Mouse (Mus musculus): Measurements from ENCODE around the gene 6430548M08Rik. TPM values are rescaled to one million over a fixed set of nuclear protein-coding genes. Genes with fewer than 3 reads are reported as not detected.

6430548M08Rik gene
- polyA plus RNA-seq, 1 experiment from 2014 or later = 25.6 TPM

DNA sequence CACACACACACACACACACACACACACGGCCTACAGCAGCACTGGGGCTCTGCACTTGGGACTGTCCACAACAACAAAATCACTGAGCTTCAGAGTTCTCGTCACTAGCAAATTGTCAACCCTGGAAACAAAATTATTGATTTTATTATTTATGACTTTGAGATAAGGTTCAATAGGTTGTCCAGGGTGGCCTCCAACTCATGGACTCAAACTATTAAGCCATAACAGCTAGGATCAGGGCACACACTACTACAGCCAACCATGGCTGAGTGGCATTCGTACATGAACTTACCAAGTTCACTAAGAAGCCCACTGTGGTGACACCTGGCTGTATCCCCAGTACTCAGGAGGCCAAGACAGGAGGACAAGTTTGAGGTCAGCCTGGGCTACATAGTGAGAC, 20.8 kb upstream of the 6430548M08Rik start:
- H3K4me3 ChIP-seq (ENCODE audit: inconsistent target) = no peak overlapping the region
- WGBS (ENCODE audit: missing documents) = 100% methylated on average over 2 of the region's 3 CpGs
- peaks cover 51% of the 10 kb centered on the region for H3K79me2 ChIP-seq (ENCODE audit: inconsistent target)
- no peak overlapping the region for H3K27ac ChIP-seq
- H3K36me3 ChIP-seq (ENCODE audit: inconsistent target) = peaks cover 39% of the 10 kb centered on the region

DNA sequence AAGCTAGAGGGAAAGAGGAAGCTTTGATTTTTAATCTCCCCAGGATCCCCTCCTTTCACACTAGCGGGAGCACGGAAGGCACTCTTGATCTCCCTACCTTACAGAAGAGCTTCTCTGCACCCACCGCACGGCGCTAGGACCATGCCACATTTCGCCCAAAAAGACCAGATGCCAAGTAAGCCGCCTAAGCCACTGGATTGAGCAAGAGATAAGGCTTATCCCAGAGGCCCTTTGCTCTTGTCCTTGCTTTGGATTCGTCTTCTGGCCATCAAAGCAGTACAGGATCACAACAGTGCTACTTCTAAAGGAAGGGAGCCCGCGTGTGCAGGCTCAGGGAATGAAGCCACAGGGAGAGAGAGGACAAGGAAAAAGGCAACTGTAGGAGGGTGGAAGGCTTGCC, 19.2 kb upstream of the 6430548M08Rik start:
- H3K36me3 ChIP-seq (ENCODE audit: inconsistent target) = peaks cover 33% of the 10 kb centered on the region; the same call in 1 of the 2 replicates
- WGBS (ENCODE audit: missing documents) = 82% methylated on average over 10 of the region's 10 CpGs
- H3K4me3 ChIP-seq (ENCODE audit: inconsistent target) = no peak overlapping the region
- H3K27ac ChIP-seq = no peak overlapping the region
- peaks cover 68% of the 10 kb centered on the region for H3K79me2 ChIP-seq (ENCODE audit: inconsistent target)

DNA sequence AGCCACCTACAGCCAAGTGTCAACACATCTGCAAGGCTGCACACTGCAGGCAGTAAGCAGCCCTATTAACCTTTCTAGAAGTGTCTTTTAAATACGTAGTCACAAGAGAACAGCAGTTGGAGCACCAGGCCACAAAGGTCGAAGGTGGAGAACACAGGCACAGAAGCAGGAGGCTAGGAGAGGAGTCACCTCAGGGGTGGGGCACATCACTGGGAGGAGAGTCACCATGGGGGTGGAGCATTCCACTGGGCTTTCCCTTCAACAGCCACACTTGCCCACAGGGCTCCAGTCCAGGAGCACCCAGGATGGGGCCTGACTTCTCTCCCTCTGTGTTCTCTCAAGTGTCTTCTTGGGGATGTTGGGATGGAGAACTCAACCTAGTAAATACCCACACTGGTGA, 17.5 kb upstream of the 6430548M08Rik start:
- Histone ChIP-seq H3K79me2 (ENCODE audit: inconsistent target) (peaks cover 80% of the 10 kb centered on the region), H3K27ac (no peak overlapping the region), H3K4me3 (ENCODE audit: inconsistent target) (no peak overlapping the region), H3K36me3 (ENCODE audit: inconsistent target) (peaks cover 18% of the 10 kb centered on the region; the same call in 1 of the 2 replicates)
- 81% methylated on average over 2 of the region's 2 CpGs for WGBS (ENCODE audit: missing documents)

DNA sequence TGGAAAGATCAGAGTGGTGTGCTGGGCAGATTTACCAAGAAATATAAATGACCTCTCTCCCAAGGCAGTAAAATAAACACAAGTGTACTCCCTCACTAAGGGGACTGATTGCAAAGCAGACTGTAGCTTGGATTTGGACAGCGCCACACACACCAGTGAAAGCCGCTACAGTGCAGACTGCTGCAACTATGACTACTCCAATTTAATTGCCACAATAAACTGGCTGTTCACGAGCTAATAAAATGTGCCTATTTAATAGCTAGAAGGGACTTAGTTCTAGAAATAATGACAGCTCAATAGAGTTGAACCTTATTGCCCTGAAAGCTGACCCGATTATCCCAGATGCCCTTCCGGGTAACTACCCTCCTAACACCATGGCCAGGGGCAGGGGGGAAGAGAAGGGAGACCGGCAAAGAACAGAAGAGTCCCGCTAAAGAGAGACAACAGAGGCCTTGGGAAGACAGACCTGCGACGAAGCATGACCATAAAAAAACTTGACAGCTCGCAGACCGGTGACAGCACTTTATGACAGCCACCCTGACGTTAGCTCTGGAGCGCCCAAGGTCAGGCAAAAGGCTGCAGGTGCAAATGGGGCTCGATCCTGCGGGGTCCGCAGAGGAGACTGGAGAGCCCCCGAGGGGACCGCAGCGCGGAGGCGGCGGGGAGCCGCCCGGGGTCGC, 13.4 kb upstream of the 6430548M08Rik start:
- Histone ChIP-seq H3K79me2 (ENCODE audit: inconsistent target) (peaks cover 94% of the 10 kb centered on the region), H3K27ac (no peak overlapping the region), H3K4me3 (ENCODE audit: inconsistent target) (peak overlapping the region; percentile 73), H3K36me3 (ENCODE audit: inconsistent target) (no peaks in the 10 kb centered on the region)
- 8% methylated on average over 20 of the region's 25 CpGs for WGBS (ENCODE audit: missing documents)

DNA sequence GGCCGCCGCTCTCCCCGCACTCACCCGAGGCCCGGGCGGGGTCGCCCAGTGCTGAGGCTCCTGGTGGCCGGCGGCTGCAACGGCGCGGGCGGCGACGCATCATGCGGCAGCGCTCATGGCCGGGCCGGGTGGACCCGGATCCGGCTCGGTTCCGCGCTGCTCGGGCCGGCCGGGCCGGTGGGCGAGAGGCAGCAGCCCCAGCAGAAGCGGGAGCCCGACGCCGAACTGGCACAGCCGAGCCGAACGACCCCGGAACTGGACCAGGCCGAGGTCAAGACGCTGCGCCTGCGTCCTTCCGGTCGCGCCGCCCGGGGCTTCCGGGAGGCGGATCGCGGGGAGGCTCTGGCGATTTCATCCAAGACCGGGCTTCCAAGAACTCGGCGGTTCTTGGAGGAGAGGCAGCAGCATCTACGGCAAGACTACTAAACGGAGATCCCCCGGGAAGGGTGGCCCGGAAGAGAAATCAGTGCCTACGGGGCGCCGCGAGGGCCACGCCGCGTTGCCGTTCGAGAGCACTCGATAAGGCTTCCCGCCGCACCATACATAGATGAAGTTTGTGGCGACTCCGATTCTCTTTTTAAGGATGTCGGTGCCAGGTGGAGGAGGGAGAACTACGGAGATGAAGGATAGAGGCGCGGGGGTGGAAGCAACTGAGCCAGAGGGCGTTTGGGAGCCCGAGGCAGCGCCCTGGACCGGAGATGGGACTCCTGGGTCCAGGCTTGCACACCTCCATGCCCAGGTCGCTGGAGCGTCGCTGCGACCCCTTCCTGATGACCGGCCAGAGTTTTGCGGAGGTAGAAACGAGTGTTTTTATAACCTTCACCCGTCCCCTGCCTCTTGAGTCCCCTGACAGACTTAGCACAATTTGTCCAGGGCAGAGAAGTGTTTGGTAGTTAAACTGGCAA, 12.6 kb upstream of the 6430548M08Rik start, which contains the start of gene Zdhhc7:
Gene Zdhhc7, minus strand, starts transcription at position 415 of the 905 bp plus-strand sequence.
- WGBS (ENCODE audit: missing documents) = under 1% methylated on average over 88 of the region's 88 CpGs
- peak within 1 kb of the TSS; percentile 81 for H3K27ac ChIP-seq
- H3K4me3 ChIP-seq (ENCODE audit: inconsistent target) = peak within 1 kb of the TSS; percentile 88

DNA sequence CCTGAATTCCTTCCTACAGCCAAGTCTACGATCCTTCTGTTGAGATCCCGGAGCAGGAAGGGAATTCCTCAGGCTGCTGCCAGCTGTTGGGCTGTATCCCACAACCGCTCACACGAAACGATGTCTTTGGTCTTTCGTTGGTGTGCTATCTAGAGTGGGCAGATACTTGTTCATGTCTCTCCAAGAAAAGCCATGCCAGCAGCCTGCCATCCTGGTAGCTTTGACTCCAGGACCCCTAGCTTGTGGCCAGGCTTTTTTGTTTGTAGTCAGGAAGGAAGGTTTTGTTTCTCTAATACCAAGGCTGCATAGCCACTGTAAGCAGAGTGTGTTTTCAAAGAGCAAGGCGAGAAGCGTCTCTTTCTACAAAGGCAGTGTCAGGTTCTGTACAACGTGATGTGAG, 10.0 kb upstream of the 6430548M08Rik start:
- Histone ChIP-seq H3K27ac (no peak overlapping the region), H3K4me3 (ENCODE audit: inconsistent target) (no peak overlapping the region), H3K79me2 (ENCODE audit: inconsistent target) (peaks cover 75% of the 10 kb centered on the region), H3K36me3 (ENCODE audit: inconsistent target) (no peaks in the 10 kb centered on the region)
- 93% methylated on average over 9 of the region's 9 CpGs for WGBS (ENCODE audit: missing documents)

More for the DNA sequence above, 12.6 kb upstream of the 6430548M08Rik start, which contains the start of gene Zdhhc7:
- H3K79me2 ChIP-seq (ENCODE audit: inconsistent target) = peaks cover 94% of the 10 kb centered on the region
- H3K36me3 ChIP-seq (ENCODE audit: inconsistent target) = no peaks in the 10 kb centered on the region

DNA sequence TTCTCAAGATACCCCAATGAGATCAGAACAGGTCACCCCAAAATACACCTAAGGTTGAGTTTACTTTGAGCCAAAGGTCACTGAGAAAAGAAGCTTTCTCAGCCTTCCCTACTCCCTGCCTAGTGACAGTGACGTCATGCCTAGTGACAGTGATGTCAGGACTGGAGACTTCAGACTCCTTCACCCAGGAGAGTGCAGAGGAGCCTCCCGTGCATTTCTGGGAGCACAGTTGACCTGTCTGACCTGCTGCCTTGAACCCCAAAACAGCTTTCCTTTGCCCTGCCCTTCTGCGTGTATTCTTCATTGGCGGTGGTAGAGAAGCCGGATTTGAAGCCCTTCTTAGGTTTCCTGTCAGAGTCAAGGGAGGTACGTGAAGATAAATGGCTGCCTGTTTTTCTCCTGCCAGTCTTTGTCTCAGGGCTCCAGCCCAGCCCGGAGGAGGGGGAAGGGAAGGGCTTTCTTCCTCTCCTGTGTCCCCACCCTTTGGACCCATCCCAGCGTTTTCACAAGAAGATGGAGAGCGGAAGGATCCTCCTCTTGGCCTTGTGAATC, 9.2 kb upstream of the 6430548M08Rik start:
- Histone ChIP-seq H3K27ac (no peak overlapping the region), H3K36me3 (ENCODE audit: inconsistent target) (no peaks in the 10 kb centered on the region), H3K4me3 (ENCODE audit: inconsistent target) (no peak overlapping the region), H3K79me2 (ENCODE audit: inconsistent target) (peaks cover 66% of the 10 kb centered on the region)
- 70% methylated on average over 9 of the region's 9 CpGs for WGBS (ENCODE audit: missing documents)

DNA sequence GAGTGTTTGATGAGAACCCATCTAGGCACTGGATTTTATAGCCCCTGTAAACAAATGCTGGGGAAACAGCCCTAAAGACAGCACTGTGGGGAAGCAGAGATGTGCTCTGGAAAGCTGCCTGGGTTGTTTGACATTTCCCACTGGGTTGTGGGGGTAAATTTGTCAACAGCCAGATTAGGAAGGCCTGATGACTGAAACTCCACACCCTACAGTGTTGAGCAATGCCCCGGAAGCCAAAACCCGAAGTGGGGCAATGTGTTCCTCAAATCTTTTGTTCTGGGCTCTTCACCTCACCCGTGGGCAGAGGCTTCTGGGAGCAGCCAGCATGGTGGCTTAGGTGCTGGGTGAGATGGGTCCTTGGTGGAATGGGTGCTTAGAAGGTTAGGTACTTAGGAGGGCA, 4.8 kb upstream of the 6430548M08Rik start:
- H3K4me3 ChIP-seq (ENCODE audit: inconsistent target) = no peak overlapping the region; the same call in 1 of the 2 replicates

DNA sequence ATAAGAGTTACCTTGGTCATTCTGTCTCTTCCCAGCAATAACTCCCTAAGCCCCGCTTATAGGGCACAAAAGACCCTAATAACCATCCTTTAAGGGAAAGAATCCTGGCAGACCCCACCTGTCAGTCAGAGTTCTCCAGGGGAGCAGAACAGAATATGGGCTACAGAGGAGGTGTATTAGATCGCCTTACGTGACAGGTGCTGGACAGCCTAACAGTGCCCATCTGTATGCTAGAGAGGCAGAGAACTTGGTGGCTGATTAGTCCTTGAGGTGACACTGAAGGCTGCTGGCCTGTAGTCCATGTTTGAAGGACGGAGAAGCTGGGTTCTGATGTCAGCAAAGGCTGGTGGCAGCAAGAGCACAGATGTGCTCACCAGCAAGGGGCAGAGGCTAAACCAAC, 3.0 kb upstream of the 6430548M08Rik start:
- no peak overlapping the region for H3K4me3 ChIP-seq (ENCODE audit: inconsistent target)
- 93% methylated on average over 4 of the region's 4 CpGs for WGBS (ENCODE audit: missing documents)
- peaks cover 24% of the 10 kb centered on the region for H3K79me2 ChIP-seq (ENCODE audit: inconsistent target)
- H3K27ac ChIP-seq = peak overlapping the region; percentile 97
- H3K36me3 ChIP-seq (ENCODE audit: inconsistent target) = no peaks in the 10 kb centered on the region

More for the DNA sequence above, 4.8 kb upstream of the 6430548M08Rik start:
- peaks cover 28% of the 10 kb centered on the region for H3K79me2 ChIP-seq (ENCODE audit: inconsistent target)
- WGBS (ENCODE audit: missing documents) = 3% methylated on average over 3 of the region's 3 CpGs
- H3K27ac ChIP-seq = peak overlapping the region; percentile 97
- H3K36me3 ChIP-seq (ENCODE audit: inconsistent target) = no peaks in the 10 kb centered on the region

DNA sequence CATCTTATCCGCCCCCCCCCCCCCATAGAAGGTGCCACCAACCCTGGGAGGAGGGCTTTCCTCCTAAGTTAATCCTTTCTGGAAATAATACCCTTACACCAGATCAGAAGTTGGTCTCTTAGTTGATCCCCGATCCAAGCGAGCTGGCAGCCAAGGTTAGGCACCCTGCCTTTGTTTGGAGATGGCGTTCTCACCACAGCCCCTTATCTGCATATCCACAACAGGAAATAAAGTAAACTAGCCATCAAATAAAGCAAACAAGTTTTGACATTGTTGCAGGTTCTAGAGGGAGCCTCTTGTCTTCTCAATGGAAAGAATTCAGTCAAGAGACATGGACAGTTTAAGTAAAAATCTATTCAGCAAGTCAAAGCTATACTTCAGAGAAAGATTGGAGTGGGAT, 2.6 kb upstream of the 6430548M08Rik start:
- no peak overlapping the region for H3K4me3 ChIP-seq (ENCODE audit: inconsistent target)
- WGBS (ENCODE audit: missing documents) = 85% methylated on average over 4 of the region's 4 CpGs
- peak overlapping the region; percentile 97; the same call in 1 of the 2 replicates for H3K27ac ChIP-seq

DNA sequence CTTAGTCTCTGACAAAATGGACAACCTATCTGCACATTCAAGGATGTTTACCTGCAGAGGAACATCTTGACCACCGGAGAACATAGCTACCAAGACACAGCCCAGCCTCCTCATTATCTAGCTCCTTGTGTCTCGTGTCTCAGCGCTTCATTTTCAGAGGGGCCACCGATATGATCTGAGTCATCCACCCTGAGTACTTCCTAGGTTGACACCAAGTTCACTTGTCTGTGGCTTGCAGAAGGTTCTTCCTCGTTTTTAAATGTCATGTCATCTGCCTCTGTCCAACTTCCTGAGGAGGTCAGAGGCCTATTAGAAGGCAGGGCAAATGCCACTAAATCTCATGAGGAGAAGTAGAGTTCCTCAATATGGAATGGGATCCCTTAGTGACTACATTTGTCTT, 1.4 kb upstream of the 6430548M08Rik start:
- Histone ChIP-seq H3K4me3 (ENCODE audit: inconsistent target) (no peak overlapping the region), H3K79me2 (ENCODE audit: inconsistent target) (peaks cover 30% of the 10 kb centered on the region), H3K36me3 (ENCODE audit: inconsistent target) (no peaks in the 10 kb centered on the region), H3K27ac (peak overlapping the region; percentile 97)
- 15% methylated on average over 5 of the region's 5 CpGs for WGBS (ENCODE audit: missing documents)

More for the DNA sequence above, 2.6 kb upstream of the 6430548M08Rik start:
- Histone ChIP-seq H3K79me2 (ENCODE audit: inconsistent target) (peaks cover 24% of the 10 kb centered on the region), H3K36me3 (ENCODE audit: inconsistent target) (no peaks in the 10 kb centered on the region)

DNA sequence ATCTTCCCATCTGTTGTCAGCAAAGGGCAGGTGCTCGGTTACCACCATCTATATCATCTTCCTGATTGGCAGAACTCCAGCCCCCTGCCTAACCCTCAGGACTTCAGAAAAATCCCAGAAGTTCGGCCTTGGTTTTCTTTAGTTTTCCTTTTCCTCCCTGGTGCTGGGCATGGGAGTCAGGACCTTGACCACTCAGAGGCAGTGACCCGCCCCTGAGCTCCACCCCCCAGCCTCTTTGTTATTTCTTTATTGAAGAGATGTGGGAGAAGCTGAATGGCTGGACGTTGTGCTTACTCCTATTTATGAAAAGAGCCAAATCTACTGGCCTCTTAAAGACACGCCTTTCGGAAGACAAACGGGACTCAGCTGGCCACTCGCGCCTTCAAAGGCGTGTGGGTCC, 646 bp upstream of the 6430548M08Rik start:
- Histone ChIP-seq H3K4me3 (ENCODE audit: inconsistent target) (peak overlapping the region; percentile 34), H3K27ac (peak overlapping the region; percentile 97)
- 6% methylated on average over 10 of the region's 10 CpGs for WGBS (ENCODE audit: missing documents)

DNA sequence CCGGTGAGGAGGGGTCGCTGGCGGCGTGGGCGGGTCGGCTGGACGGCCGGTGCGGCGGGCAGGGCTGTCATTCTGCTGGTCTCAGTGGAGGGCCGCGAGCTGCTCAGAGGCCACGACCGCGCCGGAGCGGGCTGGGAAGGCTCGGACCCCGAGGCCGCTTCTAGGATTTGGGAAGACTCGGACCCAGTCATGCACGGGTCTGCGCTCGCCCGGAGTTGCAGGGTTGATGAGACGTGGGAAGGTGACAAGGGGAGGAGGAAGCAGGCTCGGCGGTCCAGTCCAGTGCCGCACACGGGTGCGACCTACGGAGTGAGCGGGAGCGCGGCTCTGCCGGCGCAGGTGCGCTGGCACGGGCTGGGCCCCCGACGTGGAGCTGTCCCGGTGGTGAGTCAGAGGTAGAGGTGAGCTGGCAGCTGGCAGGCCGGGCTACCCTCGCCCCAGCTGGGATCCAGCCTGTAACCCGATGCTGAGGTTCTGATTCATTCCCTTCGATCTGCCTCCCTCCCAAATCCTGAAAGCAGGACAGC, 426 bp downstream of the 6430548M08Rik start:
- H3K4me3 ChIP-seq (ENCODE audit: inconsistent target) = peak overlapping the region; percentile 34
- no peak overlapping the region for H3K27ac ChIP-seq
- H3K79me2 ChIP-seq (ENCODE audit: inconsistent target) = peaks cover 47% of the 10 kb centered on the region
- no peaks in the 10 kb centered on the region for H3K36me3 ChIP-seq (ENCODE audit: inconsistent target)
- 3% methylated on average over 29 of the region's 46 CpGs for whole genome bisulfite sequencing (ENCODE audit: missing documents)

More for the DNA sequence above, 646 bp upstream of the 6430548M08Rik start:
- no peaks in the 10 kb centered on the region for H3K36me3 ChIP-seq (ENCODE audit: inconsistent target)
- peaks cover 38% of the 10 kb centered on the region for H3K79me2 ChIP-seq (ENCODE audit: inconsistent target)

DNA sequence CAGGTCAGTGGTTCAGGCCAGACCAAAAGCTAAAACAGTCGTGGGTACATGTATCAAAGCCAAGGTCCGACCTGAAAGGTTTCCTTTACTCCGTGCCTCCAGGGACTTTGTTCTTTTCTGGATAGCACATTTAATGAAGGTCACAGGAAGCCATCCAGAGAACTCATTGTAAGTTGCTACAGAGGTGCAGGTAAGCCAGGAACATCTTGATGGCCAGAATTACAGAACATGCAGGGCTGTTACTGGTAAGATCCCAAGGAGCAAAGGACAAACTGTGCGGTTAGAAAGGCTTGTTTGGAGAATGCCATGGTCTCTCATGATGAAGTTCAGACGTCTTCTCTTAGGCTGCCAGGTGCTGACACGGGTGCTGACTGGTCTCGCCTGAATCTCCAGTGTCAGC, 2.6 kb downstream of the 6430548M08Rik start:
- peaks cover 69% of the 10 kb centered on the region for H3K79me2 ChIP-seq (ENCODE audit: inconsistent target)
- WGBS (ENCODE audit: missing documents) = 82% methylated on average over 7 of the region's 7 CpGs
- no peaks in the 10 kb centered on the region for H3K36me3 ChIP-seq (ENCODE audit: inconsistent target)
- no peak overlapping the region for H3K4me3 ChIP-seq (ENCODE audit: inconsistent target)
- H3K27ac ChIP-seq = no peak overlapping the region
